Mouse (Mus musculus) spleen, adult 12 weeks (tissue): ENCODE measurements at regions not wholly inside any gene's neighbourhood (a gene's known extent, or its start where the extent isn't known, plus 50 kb on each side); places are given as distances from the start of the nearest gene placed in this dataset.

Source experiments
- DNase-seq: peaks from one replicate; pipeline ENCODE4 v3.0.0; 2022; ENCODE audit warnings: low spot score

- DNase-seq, result no peak
These were observed 129.0 kb upstream of the Dynlrb2 start for GRCm38 (mm10) chr8:116375758-116376157.

DNA sequence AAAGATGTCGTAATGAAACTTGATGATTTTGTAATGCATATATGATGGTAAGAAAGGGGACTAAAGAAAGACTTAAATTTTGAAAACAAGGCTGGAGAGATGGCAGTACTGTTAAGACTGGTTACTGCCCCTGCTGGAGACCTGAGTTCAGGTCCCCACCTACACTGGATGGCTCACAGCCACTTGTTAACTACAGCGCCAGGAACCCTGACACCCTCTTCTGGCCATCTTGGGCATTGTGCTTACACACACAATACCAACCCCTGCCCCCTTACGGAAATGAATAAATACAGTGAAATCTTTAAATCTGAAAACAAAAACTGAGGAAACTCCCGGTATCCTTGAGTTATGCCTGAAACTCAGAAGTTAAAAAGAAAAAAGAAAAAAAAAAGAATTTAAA lies 131.7 kb upstream of the Dynlrb2 start:
- DNase-seq, result no peak

GRCm38 (mm10) chr8:116372574-116372973 lies 132.2 kb upstream of the Dynlrb2 start:
- DNase-seq, result no peak

GRCm38 (mm10) chr8:116372056-116372455 lies 132.7 kb upstream of the Dynlrb2 start:
- no peak for DNase-seq

GRCm38 (mm10) chr8:116367491-116367890 lies 137.3 kb upstream of the Dynlrb2 start:
- no peak for DNase-seq

DNA sequence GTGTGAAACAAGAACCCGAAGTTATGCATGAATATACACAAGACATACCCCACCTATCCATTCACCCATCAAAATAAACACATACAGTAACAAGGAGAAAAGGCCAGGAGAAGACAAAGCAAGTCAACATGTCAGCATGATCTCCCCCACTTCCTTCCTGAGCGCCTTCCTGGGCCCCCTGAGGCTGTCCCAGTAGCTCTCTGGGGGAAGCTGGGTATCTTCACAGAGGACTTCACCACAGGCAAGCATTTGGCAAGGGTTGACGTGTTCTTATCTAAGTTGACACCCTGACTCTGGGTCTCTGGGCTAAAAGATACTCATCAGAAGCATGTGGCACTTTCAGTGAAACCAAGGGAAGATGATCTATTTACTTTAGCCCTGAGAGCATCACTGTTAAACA lies 138.1 kb upstream of the Dynlrb2 start:
- DNase-seq, result no peak

- no peak for DNase-seq
These were observed 140.0 kb upstream of the Dynlrb2 start for GRCm38 (mm10) chr8:116364751-116365150.

- DNase-seq, result no peak
These were observed 140.6 kb upstream of the Dynlrb2 start for GRCm38 (mm10) chr8:116364172-116364571.

- DNase-seq, result no peak
These were observed 142.4 kb upstream of the Dynlrb2 start for GRCm38 (mm10) chr8:116362351-116362750.

GRCm38 (mm10) chr8:116359761-116360160 lies 145.0 kb upstream of the Dynlrb2 start:
- no peak for DNase-seq

- DNase-seq, result no peak
These were observed 150.0 kb upstream of the Dynlrb2 start for GRCm38 (mm10) chr8:116354756-116355155.

DNA sequence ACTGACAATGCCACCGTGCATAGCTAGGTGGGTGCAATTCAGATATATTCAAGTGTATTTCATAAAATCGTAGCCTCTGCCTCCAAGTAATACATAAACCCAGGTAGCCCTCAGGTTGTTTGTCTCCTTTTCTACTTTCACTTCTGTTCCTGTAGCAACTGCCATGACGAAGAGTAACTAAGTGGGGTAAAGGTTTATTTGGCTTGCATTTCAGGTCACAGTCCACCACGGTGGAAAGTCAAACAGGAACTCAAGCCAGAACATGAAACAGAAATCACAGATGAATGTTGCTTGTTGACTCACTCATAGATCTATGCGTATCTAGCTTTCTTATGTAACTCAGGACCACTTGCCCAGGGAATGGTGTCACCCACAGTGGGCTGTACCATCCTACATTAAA lies 150.9 kb upstream of the Dynlrb2 start:
- no peak for DNase-seq

- DNase-seq, result no peak
These were observed 152.1 kb upstream of the Dynlrb2 start for GRCm38 (mm10) chr8:116352635-116353034.

DNA sequence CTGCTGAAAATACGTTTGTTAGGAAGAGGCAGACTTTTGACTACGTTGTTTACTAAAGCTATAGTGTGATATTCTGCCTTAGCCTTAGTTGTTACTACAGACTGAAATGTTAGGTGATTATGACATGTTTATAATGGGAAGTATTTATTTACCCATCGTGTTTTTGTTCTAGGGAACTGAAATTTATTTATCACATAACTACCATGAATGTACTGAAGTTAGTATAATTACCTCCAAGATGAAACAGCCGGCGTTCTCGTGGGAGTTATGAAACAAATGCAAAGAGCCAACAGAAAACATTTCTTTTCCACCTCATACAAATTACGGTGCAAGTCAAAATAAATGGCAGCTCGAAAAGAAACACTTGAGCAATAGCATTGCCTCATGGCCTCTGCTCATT lies 155.8 kb upstream of the Dynlrb2 start:
- DNase-seq, result no peak

DNA sequence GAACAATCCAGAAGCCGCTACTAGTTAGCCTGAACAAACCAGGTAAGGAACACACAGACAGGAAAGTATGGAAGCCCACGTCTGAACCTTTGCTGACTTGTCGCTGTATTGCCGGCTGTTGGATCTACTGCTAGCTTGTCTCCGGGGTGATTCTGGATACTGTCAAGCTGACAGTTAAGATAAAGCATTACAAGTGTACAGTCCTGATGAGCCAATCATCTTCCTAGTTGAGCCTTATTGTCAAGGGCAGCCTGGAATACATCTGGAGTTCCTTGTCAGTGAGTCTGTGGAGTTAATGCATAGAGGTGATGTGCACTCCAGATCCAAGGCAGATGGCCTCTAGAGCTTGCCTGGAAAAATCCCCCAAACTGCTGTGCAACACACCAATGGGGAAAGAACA lies 157.8 kb upstream of the Dynlrb2 start:
- DNase-seq, result no peak

GRCm38 (mm10) chr8:116344590-116345222 lies 160.1 kb upstream of the Dynlrb2 start:
- no peak for DNase-seq

DNA sequence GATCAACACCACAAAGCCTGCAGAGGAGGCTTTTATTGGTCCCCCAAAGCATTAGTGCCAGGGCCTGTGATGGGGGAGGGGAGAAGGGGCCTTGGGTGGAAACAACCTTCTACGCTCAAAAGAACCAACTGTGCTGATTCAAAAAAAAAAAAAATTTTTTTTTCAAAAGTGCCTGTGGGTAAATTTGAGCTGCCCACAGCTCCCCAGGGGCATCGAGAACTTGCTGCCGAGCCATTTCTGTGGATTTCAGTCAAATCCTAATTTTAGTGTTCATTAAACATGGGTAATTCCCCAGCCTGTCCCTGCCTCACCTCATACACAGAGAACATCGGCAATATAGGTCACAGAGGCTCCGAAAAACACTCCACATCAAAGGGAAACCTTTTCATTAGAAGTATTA lies 161.2 kb upstream of the Dynlrb2 start:
- no peak for DNase-seq

DNA sequence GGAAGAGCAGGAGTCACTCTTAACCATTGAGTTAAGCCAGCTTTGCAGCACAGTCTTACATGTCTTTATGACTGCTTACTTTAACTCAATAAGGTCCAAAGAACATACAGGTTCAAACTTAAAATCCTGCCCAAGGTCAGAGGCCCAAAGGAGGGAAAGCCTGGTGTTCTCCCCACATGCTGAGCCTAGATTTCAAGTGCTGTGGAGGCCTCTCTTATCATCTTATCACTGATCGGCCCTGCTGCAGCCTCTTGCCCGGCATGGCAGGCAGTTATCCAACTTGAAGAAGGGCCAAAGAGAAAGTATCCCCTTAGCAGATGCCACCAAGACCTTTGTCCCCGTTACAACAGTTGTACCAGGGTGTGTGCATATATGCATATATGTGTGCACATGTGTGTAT lies 170.0 kb upstream of the Dynlrb2 start:
- DNase-seq, result no peak

DNA sequence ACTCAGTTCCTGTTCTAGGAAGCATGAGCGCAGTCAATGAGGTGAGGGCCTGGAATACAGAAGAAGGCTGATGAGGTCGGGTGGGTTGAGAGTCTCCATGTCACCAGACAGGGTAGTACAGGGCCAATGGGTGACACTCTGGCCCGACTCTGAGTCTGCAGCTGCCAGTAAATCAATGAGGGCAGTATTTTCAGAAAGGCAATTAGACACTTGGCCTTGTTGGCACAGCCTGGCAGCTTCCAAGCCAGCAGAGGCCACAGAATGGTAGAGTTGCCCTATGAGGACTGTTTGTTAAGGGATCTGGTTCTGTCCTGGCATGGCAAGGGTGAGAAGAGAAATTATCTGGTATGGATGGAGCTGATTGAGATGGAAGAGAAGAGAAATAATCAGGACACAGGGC lies 170.7 kb upstream of the Dynlrb2 start:
- DNase-seq, result no peak

GRCm38 (mm10) chr8:116320014-116320680 lies 184.6 kb upstream of the Dynlrb2 start:
- no peak for DNase-seq

- no peak for DNase-seq
These were observed 189.4 kb upstream of the Dynlrb2 start for GRCm38 (mm10) chr8:116315410-116315809.

- no peak for DNase-seq
These were observed 190.2 kb upstream of the Dynlrb2 start for GRCm38 (mm10) chr8:116314429-116315092.

- no peak for DNase-seq
These were observed 205.9 kb upstream of the Dynlrb2 start for GRCm38 (mm10) chr8:116298891-116299290.
